Mouse (Mus musculus) spleen, adult 18-20 months (tissue): ENCODE data around the gene Ppp1r13b.

Experiments used
- DNase-seq, 2 experiments: peaks; one replicate each; pipeline ENCODE4 v3.0.0; 2022; ENCODE audit warnings: mixed read lengths in 2 of 2

The Ppp1r13b gene

GRCm38 (mm10) chr12:111916514-111917217 lies 8.8 kb upstream of the Ppp1r13b start:
- DNase-seq: no peak

GRCm38 (mm10) chr12:111915781-111916180 lies 7.9 kb upstream of the Ppp1r13b start:
- no peak for DNase-seq

GRCm38 (mm10) chr12:111914031-111914430 lies 6.1 kb upstream of the Ppp1r13b start:
- no peak for DNase-seq

- DNase-seq: no peak
These were observed 4.9 kb upstream of the Ppp1r13b start for GRCm38 (mm10) chr12:111912802-111913201.

GRCm38 (mm10) chr12:111911796-111912195 lies 3.9 kb upstream of the Ppp1r13b start:
- DNase-seq: no peak

- no peak for DNase-seq
These were observed 3.4 kb upstream of the Ppp1r13b start for GRCm38 (mm10) chr12:111911171-111911760.

- no peak for DNase-seq
These were observed 1.2 kb upstream of the Ppp1r13b start for GRCm38 (mm10) chr12:111908997-111909550.

- peak; percentile 78 to 79 for DNase-seq
These were observed 454 bp downstream of the Ppp1r13b start for GRCm38 (mm10) chr12:111907421-111907891.

GRCm38 (mm10) chr12:111906309-111906875 lies 1.5 kb downstream of the Ppp1r13b start:
- DNase-seq: no peak

- no peak for DNase-seq
These were observed 5.4 kb downstream of the Ppp1r13b start for GRCm38 (mm10) chr12:111902488-111902887.

GRCm38 (mm10) chr12:111901105-111901875 lies 6.6 kb downstream of the Ppp1r13b start:
- no peak for DNase-seq

GRCm38 (mm10) chr12:111899646-111900045 lies 8.3 kb downstream of the Ppp1r13b start:
- DNase-seq: no peak

GRCm38 (mm10) chr12:111898686-111899085 lies 9.2 kb downstream of the Ppp1r13b start:
- DNase-seq: no peak

- peak in 1 of 2 experiments; percentile 49 for DNase-seq
These were observed 10.8 kb downstream of the Ppp1r13b start for GRCm38 (mm10) chr12:111896908-111897661.

- no peak for DNase-seq
These were observed 13.8 kb downstream of the Ppp1r13b start for GRCm38 (mm10) chr12:111894082-111894481.

- DNase-seq: no peak
These were observed 14.9 kb downstream of the Ppp1r13b start for GRCm38 (mm10) chr12:111892981-111893380.

GRCm38 (mm10) chr12:111891800-111892199 lies 16.1 kb downstream of the Ppp1r13b start:
- no peak for DNase-seq

GRCm38 (mm10) chr12:111889251-111889650 lies 18.7 kb downstream of the Ppp1r13b start:
- no peak for DNase-seq

GRCm38 (mm10) chr12:111888303-111888864 lies 19.5 kb downstream of the Ppp1r13b start:
- DNase-seq: no peak

- no peak for DNase-seq
These were observed 20.9 kb downstream of the Ppp1r13b start for GRCm38 (mm10) chr12:111887005-111887404.

- DNase-seq: no peak
These were observed 25.1 kb downstream of the Ppp1r13b start for GRCm38 (mm10) chr12:111882852-111883251.

GRCm38 (mm10) chr12:111882022-111882421 lies 25.9 kb downstream of the Ppp1r13b start:
- no peak for DNase-seq
